Mouse (Mus musculus) limb, embryonic 12.5 days (tissue): ENCODE results near the gene Cog5. TPM values are rescaled to one million over a fixed set of nuclear protein-coding genes. Genes with fewer than 3 reads are reported as not detected.

Source experiments
- ATAC-seq: fragments of 200-750 bp; cut with Nextera tagmentation; 2 replicates; pipeline ENCODE4 v1.8.0; 2017; ENCODE audit warnings: low read depth, moderate TSS enrichment; ENCODE audit not compliant: insufficient number of reproducible peaks, insufficient read depth, low FRiP score, low TSS enrichment
- H3K27ac ChIP-seq: fragments of 300-500 bp; sonication (generic); 2 replicates; pipeline ENCODE4 v1.5.1; 2016; ENCODE audit warnings: mild to moderate bottlenecking, moderate library complexity
- H3K27me3 ChIP-seq: fragments of 300-500 bp; sonication (generic); 2 replicates; pipeline ENCODE4 v1.6.1; 2016; ENCODE audit warnings: mild to moderate bottlenecking, moderate library complexity
- H3K36me3 ChIP-seq: fragments of 300-500 bp; sonication (generic); 2 replicates; pipeline ENCODE4 v1.6.1; 2016; ENCODE audit warnings: mild to moderate bottlenecking, moderate library complexity
- H3K4me1 ChIP-seq: fragments of 300-500 bp; sonication (generic); replicated peaks from 2 replicates; pipeline ENCODE4 v1.6.1; 2016
- H3K4me2 ChIP-seq: fragments of 300-500 bp; sonication (generic); 2 replicates; pipeline ENCODE4 v1.6.1; 2016; ENCODE audit warnings: mild to moderate bottlenecking, moderate library complexity
- H3K4me3 ChIP-seq: fragments of 300-500 bp; sonication (generic); replicated peaks from 2 replicates; pipeline ENCODE4 v1.5.1; 2016; ENCODE audit warnings: mild to moderate bottlenecking
- H3K9ac ChIP-seq: fragments of 300-500 bp; sonication (generic); replicated peaks from 2 replicates; pipeline ENCODE4 v1.6.1; 2016; ENCODE audit warnings: mild to moderate bottlenecking, moderate library complexity
- H3K9me3 ChIP-seq: fragments of 300-500 bp; sonication (generic); 2 replicates; pipeline ENCODE4 v1.6.1; 2016; ENCODE audit warnings: mild to moderate bottlenecking, moderate library complexity
- WGBS: fragments of 180-500 bp; shearing (Covaris S2); methylation state at CpG from one replicate; pipeline ENCODE4 v1.1.7; 2016; 5-methylcytosine and 5-hydroxymethylcytosine counted together
- polyA plus RNA-seq: library from polyadenylated mRNA; unstranded; fragments of >200 nt; fragmentation: Nextera tagmentation; extraction: Ambion mirVana; gene quantifications from 2 replicates; pipeline ENCODE4 v1.2.1, GENCODE M21; 2016

Cog5 gene
- polyA plus RNA-seq, 1 experiment from 2014 or later: 36.0 TPM

DNA sequence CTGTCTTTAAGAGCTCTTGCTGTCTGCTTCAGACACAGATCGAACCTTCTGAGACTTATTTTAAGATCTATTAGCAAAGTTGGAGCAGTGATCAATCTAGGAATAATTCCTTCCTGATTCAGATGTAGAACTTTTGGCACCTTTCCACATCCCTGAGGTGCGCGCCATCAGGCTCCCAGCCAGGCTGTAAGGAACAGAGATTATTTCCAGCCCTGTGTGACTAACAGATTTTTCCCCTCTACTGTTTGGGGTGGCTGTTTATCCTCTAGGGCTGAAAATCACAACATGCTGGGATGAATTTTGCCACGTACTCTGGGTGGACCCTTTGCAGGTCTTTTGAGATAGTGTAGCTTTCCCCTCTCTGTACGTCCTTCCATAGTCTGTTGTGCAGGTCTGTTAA lies 170.2 kb downstream of the Cog5 start:
- H3K27me3 ChIP-seq: no peaks in the 10 kb centered on the region
- H3K27ac ChIP-seq: no peak overlapping the region
- ATAC-seq: no peak
- 83% methylated on average over 5 of the region's 5 CpGs for WGBS
- H3K4me3 ChIP-seq: no peak overlapping the region
- no peaks in the 10 kb centered on the region; the same call in 1 of the 2 replicates for H3K36me3 ChIP-seq
- H3K9me3 ChIP-seq: no peaks in the 10 kb centered on the region
- no peak overlapping the region for H3K9ac ChIP-seq
- no peaks in the 10 kb centered on the region for H3K4me1 ChIP-seq
- H3K4me2 ChIP-seq: no peak overlapping the region

DNA sequence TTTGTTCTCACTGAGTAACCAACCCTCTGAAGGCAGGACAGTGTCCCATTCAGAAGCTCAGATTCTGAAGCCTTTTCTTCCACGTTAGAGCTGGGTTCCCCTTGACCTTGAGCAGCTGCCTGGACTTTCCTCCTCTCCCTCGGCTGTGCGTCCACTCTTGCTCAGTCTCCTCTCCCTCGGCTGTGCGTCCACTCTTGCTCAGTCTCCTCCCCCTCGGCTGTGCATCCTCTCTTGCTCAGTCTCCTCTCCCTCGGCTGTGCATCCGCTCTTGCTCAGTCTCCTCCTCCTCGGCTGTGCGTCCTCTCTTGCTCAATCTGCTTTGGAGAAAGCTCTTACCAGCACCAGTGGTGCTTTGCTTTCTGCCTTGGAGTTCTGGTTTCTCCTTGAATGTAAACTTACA lies 171.2 kb downstream of the Cog5 start:
- H3K27me3 ChIP-seq: no peaks in the 10 kb centered on the region
- H3K4me1 ChIP-seq: no peaks in the 10 kb centered on the region
- H3K9me3 ChIP-seq: no peaks in the 10 kb centered on the region
- H3K4me3 ChIP-seq: no peak overlapping the region
- no peaks in the 10 kb centered on the region; the same call in 1 of the 2 replicates for H3K36me3 ChIP-seq
- no peak overlapping the region for H3K4me2 ChIP-seq
- H3K27ac ChIP-seq: no peak overlapping the region
- H3K9ac ChIP-seq: no peak overlapping the region
- WGBS: 71% methylated on average over 10 of the region's 10 CpGs
- no peak for ATAC-seq

DNA sequence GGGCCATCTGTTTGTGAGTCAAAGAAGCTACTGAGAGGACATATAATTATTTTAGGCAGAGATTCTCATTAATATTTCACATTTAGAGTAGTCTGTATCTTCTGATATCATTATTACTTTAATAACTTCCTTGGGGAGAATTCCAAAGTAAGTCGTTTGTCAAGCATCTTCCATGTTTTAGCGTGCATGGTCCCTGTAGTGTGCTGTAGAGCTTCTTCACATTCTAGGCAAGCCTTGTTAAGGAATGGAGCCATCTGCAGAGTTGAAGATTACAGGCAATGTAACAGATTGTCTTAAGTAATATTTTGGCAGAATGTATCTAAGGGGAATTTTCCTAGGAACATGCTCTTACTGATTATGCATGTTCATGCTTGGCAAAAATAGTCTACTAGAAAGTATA lies 171.8 kb downstream of the Cog5 start:
- Histone ChIP-seq H3K4me2 (no peak overlapping the region), H3K27me3 (no peaks in the 10 kb centered on the region), H3K4me1 (no peaks in the 10 kb centered on the region), H3K9ac (no peak overlapping the region), H3K36me3 (no peaks in the 10 kb centered on the region), H3K9me3 (no peaks in the 10 kb centered on the region), H3K4me3 (no peak overlapping the region), H3K27ac (no peak overlapping the region)
- 96% methylated on average over 2 of the region's 2 CpGs for WGBS
- ATAC-seq: no peak

GRCm38 (mm10) chr12:31835480-31835879 lies 180.8 kb downstream of the Cog5 start:
- Histone ChIP-seq H3K4me3 (no peak overlapping the region), H3K36me3 (peaks cover 8% of the 10 kb centered on the region; the same call in 1 of the 2 replicates), H3K9ac (no peak overlapping the region), H3K4me1 (no peaks in the 10 kb centered on the region), H3K4me2 (no peak overlapping the region), H3K27me3 (no peaks in the 10 kb centered on the region), H3K9me3 (no peaks in the 10 kb centered on the region), H3K27ac (no peak overlapping the region)
- 93% methylated on average over 5 of the region's 5 CpGs for WGBS
- ATAC-seq: no peak

DNA sequence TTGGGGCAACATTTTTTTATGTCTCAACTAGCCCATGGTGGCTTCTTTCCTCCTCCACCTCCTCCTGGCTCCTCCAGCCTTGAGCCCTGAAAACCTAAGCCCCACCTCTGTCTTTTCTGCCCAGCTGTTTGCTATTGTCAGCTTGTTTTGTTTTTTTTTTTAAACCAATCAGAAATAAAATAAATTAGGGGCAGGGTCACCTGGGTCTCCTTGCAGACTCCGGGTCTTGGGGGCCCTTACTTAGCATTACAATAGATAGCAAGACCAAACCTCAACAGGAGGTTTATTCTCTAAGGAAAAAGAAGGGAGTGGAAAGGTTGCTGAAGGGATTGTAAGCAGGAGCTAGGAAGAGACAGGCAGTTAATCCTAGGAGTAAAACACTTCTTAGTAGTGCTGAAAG lies 181.5 kb downstream of the Cog5 start:
- H3K4me1 ChIP-seq: no peaks in the 10 kb centered on the region
- H3K27me3 ChIP-seq: no peaks in the 10 kb centered on the region
- no peak for ATAC-seq
- H3K4me2 ChIP-seq: no peak overlapping the region
- no peak overlapping the region for H3K27ac ChIP-seq
- no peak overlapping the region for H3K4me3 ChIP-seq
- no peak overlapping the region for H3K9ac ChIP-seq
- peaks cover 8% of the 10 kb centered on the region; the same call in 1 of the 2 replicates for H3K36me3 ChIP-seq
- 11% methylated on average over 1 of the region's 1 CpGs for WGBS
- no peaks in the 10 kb centered on the region for H3K9me3 ChIP-seq

GRCm38 (mm10) chr12:31838521-31838920 lies 183.9 kb downstream of the Cog5 start:
- no peak overlapping the region for H3K4me3 ChIP-seq
- H3K27me3 ChIP-seq: no peaks in the 10 kb centered on the region
- no peaks in the 10 kb centered on the region for H3K4me1 ChIP-seq
- no peak overlapping the region for H3K9ac ChIP-seq
- H3K9me3 ChIP-seq: no peaks in the 10 kb centered on the region
- peaks cover 13% of the 10 kb centered on the region; the same call in 1 of the 2 replicates for H3K36me3 ChIP-seq
- H3K4me2 ChIP-seq: no peak overlapping the region
- no peak for ATAC-seq
- H3K27ac ChIP-seq: no peak overlapping the region

- Histone ChIP-seq H3K9ac (no peak overlapping the region), H3K27me3 (no peaks in the 10 kb centered on the region), H3K27ac (no peak overlapping the region), H3K36me3 (peaks cover 13% of the 10 kb centered on the region; the same call in 1 of the 2 replicates), H3K4me1 (no peaks in the 10 kb centered on the region), H3K4me2 (no peak overlapping the region), H3K4me3 (no peak overlapping the region), H3K9me3 (no peaks in the 10 kb centered on the region)
- ATAC-seq: no peak
These were observed 184.6 kb downstream of the Cog5 start for GRCm38 (mm10) chr12:31839249-31839648.

DNA sequence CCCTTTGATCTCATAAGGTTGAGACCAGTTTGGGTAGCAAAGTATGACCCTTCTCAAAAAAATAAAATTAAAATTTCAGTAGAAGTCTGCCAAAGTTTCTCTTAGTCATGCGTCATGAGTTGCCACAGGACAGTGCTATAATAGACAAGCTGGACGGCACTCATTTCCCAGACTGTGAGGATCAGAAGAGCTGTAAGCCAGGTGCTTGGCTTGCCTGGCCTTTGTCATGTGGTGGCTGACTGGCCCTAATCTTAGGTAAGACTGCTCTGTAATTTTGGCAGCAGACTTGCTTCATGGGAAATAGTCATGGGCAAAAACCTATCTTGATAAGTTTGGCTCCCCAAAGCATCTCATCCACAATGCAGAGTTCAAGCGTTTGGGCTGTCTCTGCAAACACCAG lies 191.4 kb downstream of the Cog5 start:
- ATAC-seq: no peak
- WGBS: 74% methylated on average over 3 of the region's 3 CpGs
- H3K9me3 ChIP-seq: no peaks in the 10 kb centered on the region

GRCm38 (mm10) chr12:31848630-31849415 lies 194.2 kb downstream of the Cog5 start:
- ATAC-seq: no peak
- no peaks in the 10 kb centered on the region; the same call in 1 of the 2 replicates for H3K36me3 ChIP-seq
- 85% methylated on average over 5 of the region's 5 CpGs for WGBS
- H3K4me2 ChIP-seq: no peak overlapping the region
- no peak overlapping the region for H3K9ac ChIP-seq
- no peaks in the 10 kb centered on the region for H3K4me1 ChIP-seq
- H3K9me3 ChIP-seq: no peaks in the 10 kb centered on the region
- H3K4me3 ChIP-seq: no peak overlapping the region
- H3K27ac ChIP-seq: no peak overlapping the region
- H3K27me3 ChIP-seq: no peaks in the 10 kb centered on the region

More for the DNA sequence above, 191.4 kb downstream of the Cog5 start:
- Histone ChIP-seq H3K9ac (no peak overlapping the region), H3K27me3 (no peaks in the 10 kb centered on the region), H3K27ac (no peak overlapping the region), H3K4me3 (no peak overlapping the region), H3K4me2 (no peak overlapping the region), H3K36me3 (peaks cover 5% of the 10 kb centered on the region; the same call in 1 of the 2 replicates), H3K4me1 (no peaks in the 10 kb centered on the region)

GRCm38 (mm10) chr12:31849601-31850000 lies 194.9 kb downstream of the Cog5 start:
- no peak overlapping the region for H3K4me3 ChIP-seq
- H3K36me3 ChIP-seq: no peaks in the 10 kb centered on the region
- no peak overlapping the region for H3K27ac ChIP-seq
- no peaks in the 10 kb centered on the region for H3K4me1 ChIP-seq
- ATAC-seq: no peak
- H3K9ac ChIP-seq: no peak overlapping the region
- no peaks in the 10 kb centered on the region for H3K27me3 ChIP-seq
- no peaks in the 10 kb centered on the region for H3K9me3 ChIP-seq
- H3K4me2 ChIP-seq: no peak overlapping the region
- 99% methylated on average over 2 of the region's 2 CpGs for WGBS

- Histone ChIP-seq H3K36me3 (peaks cover 3% of the 10 kb centered on the region; the same call in 1 of the 2 replicates), H3K9me3 (no peaks in the 10 kb centered on the region), H3K4me2 (no peak overlapping the region), H3K9ac (no peak overlapping the region), H3K4me1 (no peaks in the 10 kb centered on the region; the same call in 1 of the 2 replicates), H3K27me3 (no peaks in the 10 kb centered on the region), H3K27ac (no peak overlapping the region), H3K4me3 (no peak overlapping the region)
- ATAC-seq: no peak
- 87% methylated on average over 3 of the region's 3 CpGs for WGBS
These were observed 199.4 kb downstream of the Cog5 start for GRCm38 (mm10) chr12:31854039-31854438.

DNA sequence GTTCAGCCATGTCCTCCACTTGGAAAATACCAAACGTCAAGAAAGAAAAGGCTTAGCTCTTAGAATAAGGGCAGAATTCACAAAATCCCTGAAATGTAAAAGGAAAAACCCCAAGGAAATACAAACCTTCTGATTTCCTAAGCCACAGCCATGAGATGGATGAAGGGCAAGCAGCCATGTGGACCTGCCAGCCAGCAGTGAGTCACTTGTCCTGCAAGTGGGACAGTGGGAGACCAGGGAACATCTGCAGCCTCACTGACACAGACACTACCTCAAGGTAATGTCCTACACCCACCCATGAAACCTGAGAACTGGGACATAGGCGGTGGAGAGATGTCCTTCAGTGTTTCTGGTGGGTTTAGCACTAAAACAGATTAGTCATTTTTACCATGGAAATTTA lies 200.1 kb downstream of the Cog5 start:
- Histone ChIP-seq H3K27me3 (no peaks in the 10 kb centered on the region), H3K4me2 (no peak overlapping the region), H3K9ac (no peak overlapping the region), H3K36me3 (peaks cover 3% of the 10 kb centered on the region; the same call in 1 of the 2 replicates), H3K9me3 (no peaks in the 10 kb centered on the region), H3K4me3 (no peak overlapping the region), H3K27ac (no peak overlapping the region), H3K4me1 (no peaks in the 10 kb centered on the region; the same call in 1 of the 2 replicates)
- no peak for ATAC-seq
- 81% methylated on average over 2 of the region's 2 CpGs for WGBS
